10 mouse cellular contexts compared by ENCODE assay signal in the genomic region with DNA sequence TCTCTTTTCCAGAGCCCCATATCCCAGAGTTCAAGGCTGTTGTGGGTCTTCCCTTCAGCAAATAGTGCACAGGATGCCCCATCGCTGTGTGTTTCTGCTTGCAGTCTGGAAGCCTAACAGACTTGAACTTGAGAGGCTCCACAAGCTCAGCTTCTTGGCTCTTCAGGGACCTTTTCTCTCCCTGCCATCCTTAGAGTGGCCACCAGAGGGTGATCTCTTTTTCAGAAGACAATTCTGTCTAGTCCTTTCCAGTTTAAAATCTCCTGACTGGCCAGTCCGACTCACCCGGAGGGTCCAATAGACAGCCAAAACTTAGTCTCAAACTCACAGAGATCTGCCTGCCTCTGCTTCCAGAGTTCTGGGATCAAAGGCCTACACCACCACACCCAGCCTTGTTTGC. TPM values are rescaled to one million over a fixed set of nuclear protein-coding genes. Genes with fewer than 3 reads are reported as not detected.
DNase-seq lines count a peak whose midpoint lies in the region; ATAC-seq and TF ChIP-seq lines count a peak whose summit lies in the region.
"Had no signal": no experiment of that assay in that cellular context is flagged by ENCODE, and none has a peak within 500 bp of the region (broad histone marks: within the 10 kb centered on the region; RNA-seq: fewer than 3 reads in every experiment).

No protein-coding gene starts in this region.

- 0 out of 2 replicates have a peak, but pooled peaks have one; percentile 4 for TF ChIP-seq CTCF in lung, adult 2 months (IDR thresholded peaks at IDR 0.05; ENCODE audit: insufficient read depth, low read length)

- H3K4me3 ChIP-seq in lung, adult 2 months (replicated peaks; ENCODE audit: extremely low read depth, low read depth, low read length), result no peak overlapping the region
- H3K4me3 ChIP-seq: lung, embryonic 15.5 days had no signal

- no peak for TF ChIP-seq POLR2A in lung, adult 2 months (IDR thresholded peaks at IDR 0.05; ENCODE audit: borderline replicate concordance, extremely low read depth, low read depth, low read length)

- WGBS in lung, adult 2 months, result 20% methylated on average over 3 of the region's 3 CpGs

- ATAC-seq in CD4-positive, CD25-positive, alpha-beta regulatory T cell, adult 4 months, result peak; percentile 37

- no peaks in the 10 kb centered on the region for H3K4me1 ChIP-seq in lung, adult 2 months (ENCODE audit: control insufficient read depth, insufficient read depth, low read length)

- DNase-seq in cerebellum, postnatal 10 days, result peak; percentile 82 to 87
- no peak for DNase-seq in cerebellum, adult 8-10 months
- DNase-seq in layer of hippocampus, adult 11-12 months (ENCODE audit: low spot score), result peak; percentile 51
- DNase-seq in layer of hippocampus, postnatal 36 days, result no peak
- DNase-seq in cerebellum, postnatal 25 days, result peak; percentile 48 to 81
- no peak for DNase-seq in lung, adult 2 months
- peak; percentile 47 for DNase-seq in yolk sac, embryonic 10.5 days (ENCODE audit: low spot score)

RNA-seq across cellular contexts. Expression of a gene that starts 16.2 kb away (rescaled TPM):
- total RNA-seq in layer of hippocampus, postnatal 36 days (2021), result 100 to 1,000 TPM; 185 to 237 TPM
- polyA plus RNA-seq in CD4-positive, CD25-positive, alpha-beta regulatory T cell, adult 4 months (2017; shearing (Covaris generic)), result not detected
- polyA plus RNA-seq in lung, adult 2 months (2012; rRNA removed), result 0.03 TPM in 1 of 2 replicates, not detected in the other
- total RNA-seq: heart, adult 18-20 months had no signal

RNA-seq across cellular contexts. Expression of a gene that starts 22.2 kb away (rescaled TPM):
- 10 to 100 TPM; 82.4 to 85.2 TPM for total RNA-seq in layer of hippocampus, postnatal 36 days (2021)
- polyA plus RNA-seq in CD4-positive, CD25-positive, alpha-beta regulatory T cell, adult 4 months (2017; shearing (Covaris generic)), result 10 to 100 TPM; 50.3 to 67.0 TPM
- 70.3 and 82.0 TPM in 2 replicates for polyA plus RNA-seq in lung, adult 2 months (2012; rRNA removed)

RNA-seq across cellular contexts. Expression of a gene that starts 23.2 kb away (rescaled TPM):
- 10 to 100 TPM; 39.2 to 41.0 TPM for total RNA-seq in layer of hippocampus, postnatal 36 days (2021)
- 1 to 10 TPM; 4.4 to 8.8 TPM for polyA plus RNA-seq in CD4-positive, CD25-positive, alpha-beta regulatory T cell, adult 4 months (2017; shearing (Covaris generic))
- polyA plus RNA-seq in lung, adult 2 months (2012; rRNA removed), result 84.8 and 85.6 TPM in 2 replicates

RNA-seq across cellular contexts. Expression of a gene that starts 35.9 kb away (rescaled TPM):
- 100 to 1,000 TPM; 286 to 323 TPM for total RNA-seq in layer of hippocampus, postnatal 36 days (2021)
- 10 to 100 TPM; 62.2 to 84.9 TPM for polyA plus RNA-seq in CD4-positive, CD25-positive, alpha-beta regulatory T cell, adult 4 months (2017; shearing (Covaris generic))
- polyA plus RNA-seq in lung, adult 2 months (2012; rRNA removed), result 29.0 and 32.0 TPM in 2 replicates

RNA-seq across cellular contexts. Expression of a gene that starts 43.6 kb away (rescaled TPM):
- total RNA-seq in layer of hippocampus, postnatal 36 days (2021), result under 1 TPM in 1 of 2 experiments, not detected in 1; 0.20 TPM
- polyA plus RNA-seq in CD4-positive, CD25-positive, alpha-beta regulatory T cell, adult 4 months (2017; shearing (Covaris generic)), result under 1 TPM in 1 of 2 experiments, not detected in 1; 0.34 TPM
- 20.6 and 27.6 TPM in 2 replicates for polyA plus RNA-seq in lung, adult 2 months (2012; rRNA removed)

Comparison
In these comparisons a context has a peak if more than half of its experiments do, and no peak if none do; other contexts are left out.
1. DNase-seq: peak in cerebellum, postnatal 10 days (2 of 2), layer of hippocampus, adult 11-12 months (single experiment), cerebellum, postnatal 25 days (2 of 2) and yolk sac, embryonic 10.5 days (single experiment); none in cerebellum, adult 8-10 months (single experiment), layer of hippocampus, postnatal 36 days (0 of 2) and lung, adult 2 months (single experiment).